Mouse (Mus musculus) kidney, postnatal 25 days (tissue): ENCODE data around the gene Gjb3.

ENCODE experiments used
- DNase-seq, 2 experiments: peaks; one replicate each; pipeline ENCODE4 v3.0.0; 2021; ENCODE audit warnings: mixed read lengths in 2 of 2

Gene Gjb3

DNA sequence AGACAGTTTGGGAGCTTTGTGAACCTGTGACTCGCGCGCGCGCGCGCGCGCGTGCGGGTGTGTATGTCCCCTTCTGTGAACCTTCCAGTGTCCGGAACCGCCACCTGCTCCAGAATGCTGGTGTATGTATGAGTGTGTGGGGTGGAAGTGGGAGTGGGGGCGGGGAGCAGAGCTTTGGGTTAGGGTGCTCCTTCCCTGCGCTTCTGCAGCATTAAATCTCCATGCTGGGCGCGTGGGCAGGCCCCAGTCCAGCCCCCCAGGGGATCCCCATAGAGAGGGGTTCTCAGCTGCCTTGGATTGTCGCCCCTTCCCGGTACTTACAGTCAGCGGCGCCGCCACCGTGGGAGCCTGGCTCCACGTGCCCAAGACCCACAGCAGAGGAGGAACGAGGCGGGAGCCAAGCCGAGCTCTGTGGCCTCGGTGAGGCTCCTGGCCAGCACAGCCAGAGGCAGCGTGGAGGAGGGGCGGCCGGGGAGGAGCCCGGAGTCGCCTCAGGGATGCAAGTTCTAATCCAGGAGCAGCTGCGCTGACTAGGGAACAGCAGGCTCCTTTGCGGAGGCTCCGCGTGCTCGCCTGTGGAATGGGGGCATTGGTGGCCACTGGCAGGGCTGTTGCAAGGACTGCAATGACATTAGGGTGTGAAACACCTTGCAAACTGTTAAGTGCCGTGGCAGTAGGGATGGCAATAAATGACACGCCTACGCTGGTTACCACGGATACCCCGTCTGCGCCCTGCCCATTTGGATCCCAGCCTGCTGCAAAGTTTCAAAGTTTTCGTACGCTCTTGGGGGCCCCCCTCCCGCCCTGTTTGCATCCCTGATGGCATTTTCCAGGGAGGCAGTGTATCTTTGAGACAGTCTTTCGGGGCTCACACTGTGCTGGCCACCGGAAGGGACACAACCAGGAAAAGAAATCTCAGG, at the start of gene Gjb3:
Gjb3 (minus strand) TSS at position 664 of the 920 bp plus-strand sequence.
- no peak for DNase-seq

DNA sequence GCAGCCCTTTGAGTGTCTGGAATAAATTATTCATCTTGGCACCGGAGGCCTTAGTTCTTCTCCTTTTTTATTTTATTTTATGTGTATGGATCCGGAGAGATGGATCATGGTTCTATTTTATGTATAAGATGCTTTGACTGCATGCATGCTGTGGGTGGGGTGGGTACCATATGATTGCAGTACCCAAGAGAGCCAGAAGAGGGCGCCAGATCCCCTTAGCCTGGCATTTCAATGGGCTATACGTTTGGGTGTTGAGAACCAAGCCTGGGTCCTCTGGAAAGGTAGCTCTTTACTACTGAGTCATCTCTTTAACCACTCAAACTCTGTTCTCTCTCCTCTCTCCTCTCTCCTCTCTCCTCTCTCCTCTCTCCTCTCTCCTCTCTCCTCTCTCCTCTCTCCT, 46.7 kb upstream of the Gjb3 start:
- DNase-seq: peak in 1 of 2 experiments; percentile 12

- no peak for DNase-seq
These were observed 45.0 kb upstream of the Gjb3 start for GRCm38 (mm10) chr4:127375541-127376177.

- no peak for DNase-seq
These were observed 44.0 kb upstream of the Gjb3 start for GRCm38 (mm10) chr4:127374645-127375044.

DNA sequence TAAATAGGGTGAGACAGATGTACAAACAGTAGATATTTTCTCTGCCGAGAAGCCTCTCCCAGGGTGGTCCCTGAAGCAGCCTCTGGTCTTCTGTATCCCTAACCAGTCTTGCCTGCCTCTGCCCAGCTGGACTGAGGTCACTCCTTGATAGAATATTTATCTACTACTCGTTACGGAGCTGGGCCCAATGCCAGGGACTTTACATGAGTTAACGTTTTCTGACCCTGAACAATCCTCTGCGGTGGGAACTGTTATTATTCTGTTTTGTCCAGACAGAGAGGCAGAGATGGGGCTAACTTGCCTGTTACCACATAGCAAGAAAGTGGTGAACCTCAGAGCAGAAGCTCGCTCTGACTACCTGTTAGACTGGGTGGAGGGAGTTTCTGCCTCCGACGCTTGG, 42.8 kb upstream of the Gjb3 start:
- peak in 1 of 2 experiments; percentile 14 for DNase-seq

GRCm38 (mm10) chr4:127371546-127371945, 40.9 kb upstream of the Gjb3 start:
- no peak for DNase-seq

DNA sequence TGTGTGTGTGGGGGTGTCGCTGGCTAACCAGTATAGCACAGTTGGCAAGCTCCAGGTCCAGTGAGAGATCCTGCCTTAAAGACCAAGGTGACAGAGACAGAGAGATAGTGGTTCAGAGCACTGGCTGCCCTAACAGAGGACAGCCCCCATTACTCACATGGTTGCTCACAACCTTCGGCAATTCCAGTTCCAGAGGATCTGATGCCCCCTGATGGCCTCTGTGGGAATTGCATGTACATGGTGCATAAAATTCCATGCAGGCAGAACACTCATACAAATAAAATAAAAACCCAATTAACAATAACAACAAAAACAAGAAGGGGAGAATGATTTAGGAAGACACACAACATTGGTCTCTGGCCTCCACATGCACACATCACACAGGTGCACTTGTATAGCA, 39.8 kb upstream of the Gjb3 start:
- peak in 1 of 2 experiments; percentile 14 for DNase-seq

GRCm38 (mm10) chr4:127368379-127368973, 37.8 kb upstream of the Gjb3 start:
- peak; percentile 51 to 68 for DNase-seq

DNA sequence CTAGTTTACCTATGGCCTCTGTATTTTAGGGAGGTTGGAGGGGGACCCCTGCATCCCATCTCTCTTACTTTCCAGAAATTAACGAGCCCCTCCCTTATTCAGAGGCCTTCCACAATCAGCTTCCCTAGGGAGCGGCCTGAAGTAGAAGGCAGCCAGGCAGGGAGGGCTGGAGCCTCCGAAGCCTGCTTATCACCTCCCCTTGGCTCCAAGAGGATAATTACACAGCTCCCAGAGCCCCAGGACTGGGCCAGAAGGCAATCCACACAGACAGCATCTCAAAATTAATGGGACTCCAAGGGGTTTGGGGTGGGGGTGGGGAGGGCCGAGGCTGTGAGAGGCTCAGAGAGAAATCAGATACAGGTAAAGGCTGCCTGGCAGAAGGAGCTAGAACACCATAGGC, 35.2 kb upstream of the Gjb3 start:
- DNase-seq: no peak

DNA sequence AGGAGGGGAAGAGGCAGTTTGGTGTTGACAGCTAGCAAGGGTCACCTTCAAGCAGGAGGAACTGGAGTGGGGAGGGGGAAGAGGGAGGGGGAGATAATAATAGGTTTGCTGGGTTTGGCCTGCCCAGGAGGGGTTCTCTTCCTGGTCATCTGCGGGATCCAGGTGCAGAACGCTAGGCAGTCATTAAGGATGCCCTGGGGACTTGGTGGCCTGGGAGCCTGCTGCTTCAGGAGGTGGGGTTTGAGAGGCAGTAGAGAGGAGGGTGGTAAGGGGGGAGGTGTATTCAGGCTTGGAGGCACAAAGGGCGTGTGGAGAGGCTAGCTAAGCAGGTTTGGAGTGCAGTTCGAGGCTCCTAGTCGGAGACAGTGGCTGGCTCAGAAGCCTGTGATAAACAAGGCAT, 34.8 kb upstream of the Gjb3 start:
- no peak for DNase-seq

DNA sequence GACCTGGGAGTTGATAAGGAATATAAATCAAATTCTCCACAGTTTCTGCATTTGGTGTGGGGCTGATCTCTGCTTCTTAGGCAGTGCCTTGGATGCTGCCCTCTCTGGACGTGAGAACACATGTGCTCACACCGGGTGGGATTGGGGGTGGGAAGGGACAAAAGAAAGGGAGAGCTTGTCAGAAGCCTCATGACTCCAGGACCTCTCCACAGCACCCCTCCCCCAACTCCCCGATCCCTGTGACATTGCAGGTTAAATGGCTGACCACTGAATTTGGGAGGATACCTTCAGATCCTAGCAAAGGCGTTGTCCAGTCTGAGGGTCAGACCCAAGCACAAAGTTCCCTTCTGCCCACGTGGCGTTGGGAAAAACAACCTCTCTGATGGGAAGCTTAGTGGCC, 33.8 kb upstream of the Gjb3 start:
- DNase-seq: no peak

GRCm38 (mm10) chr4:127363331-127363730, 32.7 kb upstream of the Gjb3 start:
- no peak for DNase-seq

GRCm38 (mm10) chr4:127362520-127362919, 31.9 kb upstream of the Gjb3 start:
- DNase-seq: no peak

- DNase-seq: no peak
These were observed 27.4 kb upstream of the Gjb3 start, which contains the start of gene Gjb5 for GRCm38 (mm10) chr4:127358018-127358417. Gjb5 (minus strand) TSS chr4:127358181.

GRCm38 (mm10) chr4:127354506-127355485, 24.2 kb upstream of the Gjb3 start:
- peak; percentile 52 to 58 for DNase-seq

- no peak for DNase-seq
These were observed 23.4 kb upstream of the Gjb3 start, which contains the start of gene Gjb4 for GRCm38 (mm10) chr4:127353951-127354438. Gjb4 (minus strand) TSS chr4:127354081.

DNA sequence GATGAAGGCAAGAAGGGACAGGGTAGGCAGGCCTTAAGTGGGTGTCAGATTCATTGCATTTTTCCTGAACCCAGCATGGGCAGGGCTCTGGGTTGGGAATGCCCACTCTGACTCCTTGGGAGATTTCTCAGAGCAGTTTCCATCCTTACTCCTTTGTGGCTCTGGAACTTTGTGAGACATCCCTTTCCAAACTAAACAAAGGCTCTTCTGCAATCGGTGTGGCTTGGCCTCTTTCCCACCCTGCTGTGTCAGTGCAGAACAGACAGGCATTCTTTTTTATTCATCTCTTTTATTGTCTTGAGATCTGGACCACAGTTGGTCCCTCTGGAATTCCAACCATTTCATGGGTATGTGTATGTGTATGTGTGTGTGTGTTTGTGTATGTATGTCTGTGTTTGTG, 21.9 kb upstream of the Gjb3 start:
- DNase-seq: no peak

DNA sequence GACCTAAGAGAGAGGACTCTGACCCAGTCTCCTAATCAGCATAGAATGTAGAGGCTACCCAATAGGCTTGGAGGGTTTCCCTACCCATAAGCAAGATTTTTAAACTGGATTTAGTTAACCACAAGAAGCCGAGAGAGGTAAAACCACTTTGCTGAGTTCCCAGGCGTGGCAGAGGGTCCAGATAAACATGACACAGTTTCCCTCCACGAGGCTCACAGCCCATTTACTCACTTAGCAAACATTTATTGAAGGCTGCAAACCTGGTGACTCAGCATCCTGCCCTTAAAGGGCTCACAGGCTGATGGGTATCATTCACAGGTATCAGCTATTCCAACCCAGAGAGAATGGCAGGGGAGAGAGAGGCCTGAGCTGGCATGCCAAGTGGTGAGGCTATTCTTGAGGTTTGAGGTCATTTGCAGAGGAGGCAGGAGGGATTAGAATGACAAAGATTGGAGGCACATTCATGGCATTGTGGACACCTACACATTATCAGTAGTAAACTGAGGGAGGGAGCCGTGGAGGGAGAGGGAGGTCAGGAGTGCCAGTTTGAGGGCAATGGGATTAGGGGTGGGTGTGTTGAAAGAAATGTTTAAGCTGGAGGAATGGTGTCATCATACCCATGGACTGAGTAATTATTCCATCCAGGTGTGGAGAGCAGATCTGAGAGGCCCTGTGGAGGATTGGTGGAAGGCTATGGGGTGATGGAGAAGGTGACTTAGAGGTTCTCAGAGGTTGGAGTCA, 19.1 kb upstream of the Gjb3 start:
- no peak for DNase-seq

DNA sequence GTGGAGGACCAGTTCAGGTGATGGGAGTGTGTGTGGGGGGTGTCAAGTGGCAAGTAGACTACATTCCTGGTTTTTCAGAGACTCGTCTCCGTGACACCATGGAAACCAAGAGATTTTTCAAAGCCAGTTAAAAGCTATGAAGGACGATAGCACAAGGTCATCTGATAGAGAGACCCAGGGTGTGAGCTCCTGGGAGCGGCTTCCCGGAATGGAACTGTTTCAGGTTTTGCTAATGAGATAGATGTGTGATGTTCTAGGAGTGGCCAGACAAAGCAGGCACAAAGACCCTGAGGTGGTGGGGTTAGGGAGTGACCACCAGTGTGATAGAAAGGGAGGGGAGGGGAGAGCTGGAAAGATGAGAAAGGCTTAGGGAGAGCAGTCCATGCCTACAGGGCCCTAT, 14.4 kb upstream of the Gjb3 start:
- DNase-seq: no peak

- DNase-seq: no peak
These were observed 10.7 kb upstream of the Gjb3 start for GRCm38 (mm10) chr4:127341372-127341771.

- DNase-seq: no peak
These were observed 7.0 kb upstream of the Gjb3 start for GRCm38 (mm10) chr4:127337668-127338067.
